Mouse (Mus musculus): ENCODE data around the gene H2-Oa. TPM values are rescaled to one million over a fixed set of nuclear protein-coding genes. Genes with fewer than 3 reads are reported as not detected.

H2-Oa gene
- polyA plus RNA-seq, 1 experiment from 2014 or later: 0.57 TPM

- Histone ChIP-seq H3K4me3 (ENCODE audit: low read depth, low read length) (peak overlapping the region; percentile 99), H3K27ac (ENCODE audit: low read length) (peak overlapping the region; percentile 74), H3K4me2 (ENCODE audit: low read depth, low read length) (peak overlapping the region; percentile 77), H3K9ac (ENCODE audit: low read depth, low read length) (peak overlapping the region; percentile 94), H3K4me1 (ENCODE audit: control insufficient read depth, low read depth, low read length) (peaks cover 47% of the 10 kb centered on the region), H3K27me3 (ENCODE audit: control insufficient read depth, insufficient read depth, low read depth, low read length) (no peaks in the 10 kb centered on the region), H3K9me3 (replicated peaks; ENCODE audit: control insufficient read depth, low read length) (no peaks in the 10 kb centered on the region), H3K36me3 (ENCODE audit: control insufficient read depth, insufficient read depth) (peaks cover 44% of the 10 kb centered on the region)
- peak; percentile 14 for ATAC-seq (ENCODE audit: low read depth)
- under 1% methylated on average over 38 of the region's 38 CpGs for WGBS (ENCODE audit: insufficient replicate concordance)
Observed at GRCm38 (mm10) chr17:34118873-34119248, 26.7 kb downstream of the H2-Oa start.

DNA sequence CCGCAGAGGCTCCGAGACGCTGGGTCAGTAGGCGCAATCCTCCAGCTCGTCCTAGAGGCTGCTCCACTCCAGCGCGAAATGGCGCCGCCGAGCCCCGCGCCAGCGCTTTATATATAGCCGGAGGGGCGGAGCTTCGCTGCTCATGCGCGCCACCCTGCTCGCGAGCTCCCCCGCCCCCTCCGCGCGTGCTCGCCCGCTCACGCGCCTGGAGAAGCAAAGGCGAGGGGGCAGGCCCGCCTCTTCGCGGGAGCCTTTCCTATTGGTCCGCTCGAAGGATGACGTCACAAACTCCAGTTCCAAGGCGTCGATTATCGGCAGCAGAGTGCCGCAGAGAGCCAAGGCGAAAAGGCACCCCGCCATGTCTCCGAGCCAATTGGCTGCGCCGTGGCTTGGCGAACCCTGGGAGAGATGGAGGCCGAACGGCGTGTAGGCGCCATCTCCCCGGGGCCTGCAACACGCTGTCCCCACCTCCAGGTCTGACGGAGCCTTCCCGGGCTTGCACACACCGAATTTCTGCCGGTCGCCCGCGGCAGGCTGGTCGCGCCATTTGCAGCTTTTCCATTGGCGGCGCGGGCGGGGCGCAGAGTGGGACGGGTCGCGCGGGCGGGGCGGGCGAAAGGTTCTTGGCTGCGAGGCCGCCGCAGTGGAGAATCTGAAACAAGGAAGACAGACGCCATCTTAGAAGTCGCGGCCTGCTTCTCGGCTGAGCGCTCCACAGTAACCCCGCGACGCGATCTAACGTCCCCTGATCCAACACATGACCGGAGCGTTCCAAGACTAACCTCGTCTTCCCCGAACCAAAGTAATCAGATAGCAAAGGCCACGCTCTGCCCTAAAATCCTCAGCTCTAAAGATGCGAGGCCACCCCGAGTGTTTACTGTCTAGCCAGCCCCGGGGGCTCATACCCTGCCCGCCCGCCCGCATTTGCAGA, 27.4 kb downstream of the H2-Oa start, which contains the start of gene H2-DMa:
TSS of gene H2-DMa (plus strand) at position 293 of the 931 bp plus-strand sequence.
- peak; percentile 76 for ATAC-seq (ENCODE audit: low read depth)
- no peaks in the 10 kb centered on the region for H3K9me3 ChIP-seq (replicated peaks; ENCODE audit: control insufficient read depth, low read length)
- WGBS (ENCODE audit: insufficient replicate concordance): under 1% methylated on average over 96 of the region's 96 CpGs
- peaks cover 50% of the 10 kb centered on the region for H3K4me1 ChIP-seq (ENCODE audit: control insufficient read depth, low read depth, low read length)
- peak within 1 kb of the TSS; percentile 100 for H3K4me2 ChIP-seq (ENCODE audit: low read depth, low read length)
- peak within 1 kb of the TSS; percentile 97 for H3K9ac ChIP-seq (ENCODE audit: low read depth, low read length)
- H3K27me3 ChIP-seq (ENCODE audit: control insufficient read depth, insufficient read depth, low read depth, low read length): no peaks in the 10 kb centered on the region
- peak within 1 kb of the TSS; percentile 100 for H3K27ac ChIP-seq (ENCODE audit: low read length)
- H3K4me3 ChIP-seq (ENCODE audit: low read depth, low read length): peak within 1 kb of the TSS; percentile 99
- H3K36me3 ChIP-seq (ENCODE audit: control insufficient read depth, insufficient read depth): peaks cover 38% of the 10 kb centered on the region

DNA sequence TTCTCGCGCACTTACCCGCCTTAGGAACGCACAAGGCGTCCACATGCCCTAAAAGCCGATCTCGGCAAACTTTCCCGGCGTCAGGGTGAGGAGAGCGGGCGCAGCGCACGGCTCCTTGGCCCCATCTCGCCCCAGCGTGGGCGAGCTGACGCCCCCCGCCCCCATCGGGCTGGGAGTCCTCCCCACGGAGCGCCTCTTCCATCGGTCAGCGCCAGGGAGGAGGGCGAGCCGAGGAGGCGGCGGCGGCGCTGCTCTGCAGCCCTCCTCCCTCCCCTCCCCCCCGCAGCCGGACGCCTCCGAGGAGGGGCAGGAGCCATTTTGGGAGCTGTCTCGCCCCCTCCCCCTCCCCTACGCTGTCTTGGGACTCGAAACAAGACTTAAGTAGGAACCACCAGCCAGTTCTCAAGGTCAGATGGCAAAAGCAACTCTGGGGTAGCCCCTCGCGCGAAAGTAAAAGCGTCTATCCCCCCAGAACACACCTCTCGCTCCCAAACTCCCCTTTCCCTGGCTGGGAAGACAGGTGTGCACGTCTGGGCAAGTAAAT, 28.1 kb downstream of the H2-Oa start:
- no peaks in the 10 kb centered on the region for H3K9me3 ChIP-seq (replicated peaks; ENCODE audit: control insufficient read depth, low read length)
- peak overlapping the region; percentile 100 for H3K27ac ChIP-seq (ENCODE audit: low read length)
- H3K4me3 ChIP-seq (ENCODE audit: low read depth, low read length): peak overlapping the region; percentile 99
- H3K27me3 ChIP-seq (ENCODE audit: control insufficient read depth, insufficient read depth, low read depth, low read length): no peaks in the 10 kb centered on the region
- under 1% methylated on average over 38 of the region's 42 CpGs for WGBS (ENCODE audit: insufficient replicate concordance)
- H3K4me2 ChIP-seq (ENCODE audit: low read depth, low read length): peak overlapping the region; percentile 100
- H3K4me1 ChIP-seq (ENCODE audit: control insufficient read depth, low read depth, low read length): peaks cover 50% of the 10 kb centered on the region
- peak; percentile 11 for ATAC-seq (ENCODE audit: low read depth)
- peak overlapping the region; percentile 97 for H3K9ac ChIP-seq (ENCODE audit: low read depth, low read length)
- H3K36me3 ChIP-seq (ENCODE audit: control insufficient read depth, insufficient read depth): peaks cover 30% of the 10 kb centered on the region

DNA sequence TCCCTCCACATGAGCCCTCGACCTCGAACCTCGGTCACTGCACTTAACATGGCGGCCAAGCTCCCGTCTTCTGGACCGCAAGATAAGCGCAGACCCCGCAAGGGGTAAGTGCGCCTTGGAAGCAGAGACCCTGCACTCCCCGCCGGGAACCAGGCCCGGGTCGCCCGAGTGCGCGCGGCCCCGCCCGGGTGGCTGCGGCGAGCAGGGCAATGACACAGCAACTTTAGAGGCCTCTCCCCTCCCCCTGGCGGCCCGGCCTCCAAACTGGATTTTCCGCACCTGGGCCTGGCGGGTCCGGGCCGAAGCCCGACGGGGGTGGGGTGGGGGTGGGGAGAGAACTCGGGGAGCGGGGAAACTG, 28.7 kb downstream of the H2-Oa start:
- peak overlapping the region; percentile 97 for H3K9ac ChIP-seq (ENCODE audit: low read depth, low read length)
- ATAC-seq (ENCODE audit: low read depth): peak; percentile 32
- WGBS (ENCODE audit: insufficient replicate concordance): 2% methylated on average over 26 of the region's 31 CpGs
- H3K27me3 ChIP-seq (ENCODE audit: control insufficient read depth, insufficient read depth, low read depth, low read length): no peaks in the 10 kb centered on the region
- peaks cover 25% of the 10 kb centered on the region for H3K36me3 ChIP-seq (ENCODE audit: control insufficient read depth, insufficient read depth)
- peak overlapping the region; percentile 100 for H3K4me2 ChIP-seq (ENCODE audit: low read depth, low read length)
- no peaks in the 10 kb centered on the region for H3K9me3 ChIP-seq (replicated peaks; ENCODE audit: control insufficient read depth, low read length)
- H3K4me1 ChIP-seq (ENCODE audit: control insufficient read depth, low read depth, low read length): peaks cover 46% of the 10 kb centered on the region
- peak overlapping the region; percentile 99 for H3K4me3 ChIP-seq (ENCODE audit: low read depth, low read length)
- peak overlapping the region; percentile 100 for H3K27ac ChIP-seq (ENCODE audit: low read length)

DNA sequence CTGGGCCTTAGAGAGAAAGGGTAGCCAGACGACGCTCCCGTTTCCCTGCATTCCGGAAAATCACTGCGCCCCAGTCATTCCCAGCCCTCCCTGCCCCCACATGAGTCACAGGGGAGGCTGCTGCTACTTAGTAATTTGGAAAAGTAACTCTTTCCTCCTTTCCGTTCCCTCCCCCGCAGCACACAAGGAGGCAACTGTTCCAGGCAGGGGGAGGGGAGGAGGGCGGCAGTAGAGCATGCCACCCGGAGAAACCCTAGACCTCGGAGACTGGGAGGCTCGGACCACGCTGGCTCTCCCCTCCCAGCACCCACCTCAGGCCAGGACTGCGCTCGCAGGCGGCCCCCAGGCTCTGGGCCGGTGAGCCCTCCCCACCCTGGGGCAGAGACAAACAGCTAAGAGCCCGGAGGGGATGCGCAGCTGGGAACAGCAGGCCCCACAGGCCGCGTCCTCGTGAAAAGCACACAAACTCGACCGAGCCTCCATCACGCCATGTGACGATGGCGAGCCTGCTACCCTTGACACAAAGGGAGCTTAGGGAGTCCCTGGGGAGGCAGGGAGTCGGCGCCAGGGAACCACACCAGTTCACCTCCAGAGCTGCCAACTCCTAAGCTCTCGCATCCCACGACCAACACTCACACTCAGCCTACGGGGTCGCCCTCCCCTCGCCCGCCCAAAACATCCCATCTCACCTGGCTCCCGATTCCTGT, 29.2 kb downstream of the H2-Oa start:
- Histone ChIP-seq H3K9ac (ENCODE audit: low read depth, low read length) (peak overlapping the region; percentile 97), H3K9me3 (replicated peaks; ENCODE audit: control insufficient read depth, low read length) (no peaks in the 10 kb centered on the region), H3K4me1 (ENCODE audit: control insufficient read depth, low read depth, low read length) (peaks cover 43% of the 10 kb centered on the region), H3K4me3 (ENCODE audit: low read depth, low read length) (peak overlapping the region; percentile 99), H3K36me3 (ENCODE audit: control insufficient read depth, insufficient read depth) (peaks cover 20% of the 10 kb centered on the region), H3K27me3 (ENCODE audit: control insufficient read depth, insufficient read depth, low read depth, low read length) (no peaks in the 10 kb centered on the region), H3K4me2 (ENCODE audit: low read depth, low read length) (peak overlapping the region; percentile 100), H3K27ac (ENCODE audit: low read length) (peak overlapping the region; percentile 100)
- no peak for ATAC-seq (ENCODE audit: low read depth)
- under 1% methylated on average over 34 of the region's 35 CpGs for WGBS (ENCODE audit: insufficient replicate concordance)

DNA sequence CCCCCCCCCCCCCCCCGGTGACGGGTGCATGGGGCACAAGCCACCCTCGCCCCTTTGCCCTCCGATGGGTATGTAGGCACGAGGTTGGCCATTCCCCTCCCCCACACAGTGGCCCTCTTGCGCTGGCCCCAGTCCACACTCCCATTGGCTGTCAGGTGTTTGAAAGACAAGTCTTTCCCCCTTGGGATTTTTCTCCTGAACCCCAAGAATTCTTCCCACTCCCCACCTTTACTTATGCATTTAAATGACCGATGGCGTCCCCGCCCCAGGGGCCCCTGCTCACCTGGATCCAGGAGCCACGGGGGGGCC, 29.7 kb downstream of the H2-Oa start:
- no peaks in the 10 kb centered on the region for H3K27me3 ChIP-seq (ENCODE audit: control insufficient read depth, insufficient read depth, low read depth, low read length)
- H3K4me3 ChIP-seq (ENCODE audit: low read depth, low read length): peak overlapping the region; percentile 99
- ATAC-seq (ENCODE audit: low read depth): no peak
- peaks cover 43% of the 10 kb centered on the region for H3K4me1 ChIP-seq (ENCODE audit: control insufficient read depth, low read depth, low read length)
- peak overlapping the region; percentile 100 for H3K27ac ChIP-seq (ENCODE audit: low read length)
- H3K36me3 ChIP-seq (ENCODE audit: control insufficient read depth, insufficient read depth): peaks cover 15% of the 10 kb centered on the region
- H3K9me3 ChIP-seq (replicated peaks; ENCODE audit: control insufficient read depth, low read length): no peaks in the 10 kb centered on the region
- H3K9ac ChIP-seq (ENCODE audit: low read depth, low read length): peak overlapping the region; percentile 97
- WGBS (ENCODE audit: insufficient replicate concordance): under 1% methylated on average over 6 of the region's 10 CpGs
- peak overlapping the region; percentile 100 for H3K4me2 ChIP-seq (ENCODE audit: low read depth, low read length)

DNA sequence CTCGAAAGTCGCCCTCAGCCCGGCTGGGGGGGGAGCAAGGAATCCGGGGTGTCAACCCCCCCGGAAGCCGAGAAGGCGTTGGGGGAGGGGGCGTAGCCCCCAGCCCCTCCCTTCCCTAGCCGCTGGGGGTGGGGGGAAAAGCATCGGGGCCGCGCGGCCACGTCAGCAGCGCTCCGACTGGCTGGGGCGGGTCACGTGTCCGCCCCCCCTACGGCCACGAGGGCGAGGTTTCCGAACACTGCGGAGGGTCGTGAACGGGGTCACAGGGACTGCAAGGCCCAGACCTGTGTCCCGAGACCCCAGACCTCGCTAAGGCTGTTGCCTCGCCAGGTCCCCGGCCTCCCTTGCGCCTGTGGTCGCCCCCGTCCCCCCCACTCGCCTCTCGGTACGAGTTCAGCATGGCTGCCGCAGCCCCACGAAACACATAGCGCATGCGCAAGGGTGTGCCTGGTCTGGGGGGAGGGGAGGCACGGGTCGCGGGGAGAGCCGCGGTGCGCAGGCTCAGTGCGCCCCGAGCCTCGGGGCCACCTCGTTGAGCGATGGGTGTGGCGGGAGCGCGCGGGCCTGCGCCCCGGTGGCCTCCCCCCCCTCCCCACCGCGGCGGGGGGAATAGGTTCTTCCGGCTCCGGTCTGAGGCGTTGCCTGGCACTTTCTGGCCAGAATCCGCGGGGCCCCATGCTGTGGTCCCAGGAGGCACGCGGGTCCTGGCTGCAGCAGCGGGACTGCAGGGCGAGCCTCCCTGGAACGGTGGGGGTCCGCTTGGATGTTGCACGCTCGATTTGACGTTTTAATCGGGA, 30.2 kb downstream of the H2-Oa start, which contains the start of gene Brd2:
TSS of gene Brd2 (minus strand) at position 447 of the 797 bp plus-strand sequence.
- Histone ChIP-seq H3K27me3 (ENCODE audit: control insufficient read depth, insufficient read depth, low read depth, low read length) (no peaks in the 10 kb centered on the region), H3K4me1 (ENCODE audit: control insufficient read depth, low read depth, low read length) (peaks cover 43% of the 10 kb centered on the region), H3K36me3 (ENCODE audit: control insufficient read depth, insufficient read depth) (peaks cover 11% of the 10 kb centered on the region), H3K27ac (ENCODE audit: low read length) (peak within 1 kb of the TSS; percentile 100), H3K9ac (ENCODE audit: low read depth, low read length) (peak within 1 kb of the TSS; percentile 97), H3K4me2 (ENCODE audit: low read depth, low read length) (peak within 1 kb of the TSS; percentile 100), H3K4me3 (ENCODE audit: low read depth, low read length) (peak within 1 kb of the TSS; percentile 99), H3K9me3 (replicated peaks; ENCODE audit: control insufficient read depth, low read length) (no peaks in the 10 kb centered on the region)
- under 1% methylated on average over 74 of the region's 75 CpGs for WGBS (ENCODE audit: insufficient replicate concordance)
- peak; percentile 56 for ATAC-seq (ENCODE audit: low read depth)

- peak overlapping the region; percentile 100 for H3K4me2 ChIP-seq (ENCODE audit: low read depth, low read length)
- H3K4me1 ChIP-seq (ENCODE audit: control insufficient read depth, low read depth, low read length): peaks cover 49% of the 10 kb centered on the region
Observed at GRCm38 (mm10) chr17:34123111-34123510, 31.0 kb downstream of the H2-Oa start.

More at GRCm38 (mm10) chr17:34123111-34123510, 31.0 kb downstream of the H2-Oa start:
- peak overlapping the region; percentile 97 for H3K9ac ChIP-seq (ENCODE audit: low read depth, low read length)
- peaks cover 9% of the 10 kb centered on the region for H3K36me3 ChIP-seq (ENCODE audit: control insufficient read depth, insufficient read depth)
- H3K27me3 ChIP-seq (ENCODE audit: control insufficient read depth, insufficient read depth, low read depth, low read length): no peaks in the 10 kb centered on the region
- no peak for ATAC-seq (ENCODE audit: low read depth)
- H3K4me3 ChIP-seq (ENCODE audit: low read depth, low read length): peak overlapping the region; percentile 99
- under 1% methylated on average over 7 of the region's 7 CpGs for WGBS (ENCODE audit: insufficient replicate concordance)
- peak overlapping the region; percentile 100 for H3K27ac ChIP-seq (ENCODE audit: low read length)
- H3K9me3 ChIP-seq (replicated peaks; ENCODE audit: control insufficient read depth, low read length): no peaks in the 10 kb centered on the region
